Mouse (Mus musculus) heart, adult 18-20 months (tissue): ENCODE measurements at regions not wholly inside any gene's neighbourhood (a gene's known extent, or its start where the extent isn't known, plus 50 kb on each side); places are given as distances from the start of the nearest gene placed in this dataset.

ENCODE experiments used
- DNase-seq, 2 experiments: peaks; one replicate each; pipeline ENCODE4 v3.0.0; 2021 to 2022; ENCODE audit warnings: mixed read lengths in 1 of 2

- DNase-seq, result no peak
Observed at GRCm38 (mm10) chr5:69877100-69877499, 285.0 kb upstream of the Gnpda2 start.

- no peak for DNase-seq
Observed at GRCm38 (mm10) chr5:69863027-69863426, 270.9 kb upstream of the Gnpda2 start.

DNA sequence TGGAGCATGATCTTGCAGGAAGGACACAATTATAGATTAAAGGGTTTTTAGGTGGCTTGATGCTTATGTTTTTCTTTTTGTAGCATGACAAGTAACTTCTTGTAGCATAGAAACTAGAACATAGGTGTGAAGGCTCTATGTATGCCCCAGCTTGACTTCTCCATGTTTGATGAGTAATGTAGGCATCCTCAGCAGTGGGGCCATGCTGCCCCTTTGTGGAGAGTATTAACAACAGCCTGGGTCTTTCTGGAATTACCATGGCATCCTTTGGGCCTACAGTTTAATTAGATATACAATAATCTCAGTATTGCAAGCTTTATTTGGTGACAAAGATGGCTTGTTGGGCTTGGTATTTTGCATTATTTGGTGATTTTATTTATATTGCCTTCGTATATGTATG is 252.7 kb upstream of the Gnpda2 start:
- no peak for DNase-seq

DNA sequence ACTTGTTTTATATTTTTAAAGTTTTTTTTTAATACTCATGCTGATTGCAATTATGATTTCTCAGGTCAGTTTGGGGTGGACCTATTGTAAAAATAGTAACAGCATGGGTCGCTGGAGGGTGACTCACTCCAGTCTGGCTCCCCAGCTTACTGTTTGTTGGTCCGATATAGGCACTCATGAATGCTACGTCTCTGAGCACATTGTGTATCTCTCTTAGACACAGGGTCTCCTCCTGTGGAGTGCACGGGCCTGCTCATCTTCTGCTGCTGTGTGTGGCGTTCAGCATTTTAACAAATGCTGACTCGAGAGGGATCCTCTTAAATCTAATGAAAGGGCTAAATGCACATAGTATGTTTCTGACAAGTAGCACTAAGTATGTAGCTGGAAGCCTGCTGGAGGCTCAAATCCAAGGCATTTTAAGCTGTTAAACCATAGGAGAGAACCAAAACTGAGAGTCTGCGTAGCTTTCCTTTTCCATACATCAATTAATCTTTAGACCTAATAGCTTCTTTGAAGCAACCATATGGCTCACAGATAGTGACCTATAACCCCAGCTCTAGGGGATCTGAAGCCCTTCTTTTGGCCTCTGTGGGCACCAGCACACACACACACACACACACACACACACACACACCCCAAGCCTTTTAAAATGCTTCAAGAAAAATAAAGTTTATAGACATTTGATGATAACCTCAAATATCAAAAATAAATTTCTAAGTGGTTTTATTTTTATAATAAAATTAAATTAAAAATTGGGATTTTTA is 246.0 kb upstream of the Gnpda2 start:
- DNase-seq, result no peak

- DNase-seq, result no peak
Observed at GRCm38 (mm10) chr5:69836356-69836755, 244.2 kb upstream of the Gnpda2 start.

GRCm38 (mm10) chr5:69835162-69835561 is 243.0 kb upstream of the Gnpda2 start:
- no peak for DNase-seq

GRCm38 (mm10) chr5:69817778-69818177 is 225.6 kb upstream of the Gnpda2 start:
- DNase-seq, result no peak

- DNase-seq, result no peak
Observed at GRCm38 (mm10) chr5:69817035-69817434, 224.9 kb upstream of the Gnpda2 start.

GRCm38 (mm10) chr5:69815356-69815755 is 223.2 kb upstream of the Gnpda2 start:
- DNase-seq, result no peak

GRCm38 (mm10) chr5:69802612-69803011 is 210.5 kb upstream of the Gnpda2 start:
- peak in 1 of 2 experiments; percentile 3 for DNase-seq

DNA sequence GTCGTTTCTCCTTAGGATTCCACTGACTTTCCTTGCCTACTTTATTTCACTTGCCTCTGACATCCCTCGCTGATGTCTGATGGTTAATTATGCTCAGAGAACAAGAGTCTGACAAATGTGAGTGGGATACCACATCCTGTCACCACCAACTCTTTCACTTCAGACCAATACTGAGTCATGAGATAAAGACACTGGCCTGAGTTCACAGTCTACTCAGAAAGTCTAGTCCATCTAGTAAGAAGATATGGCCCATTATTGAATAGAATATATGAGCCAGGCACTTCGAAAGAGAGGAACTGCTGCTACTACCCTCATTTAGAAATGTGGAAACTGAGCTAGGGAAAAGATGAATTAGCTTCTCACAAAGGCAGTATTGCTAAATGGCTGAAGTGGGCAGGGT is 210.0 kb upstream of the Gnpda2 start:
- no peak for DNase-seq

- no peak for DNase-seq
Observed at GRCm38 (mm10) chr5:69795316-69795715, 203.2 kb upstream of the Gnpda2 start.

GRCm38 (mm10) chr5:69794641-69795040 is 202.5 kb upstream of the Gnpda2 start:
- no peak for DNase-seq

DNA sequence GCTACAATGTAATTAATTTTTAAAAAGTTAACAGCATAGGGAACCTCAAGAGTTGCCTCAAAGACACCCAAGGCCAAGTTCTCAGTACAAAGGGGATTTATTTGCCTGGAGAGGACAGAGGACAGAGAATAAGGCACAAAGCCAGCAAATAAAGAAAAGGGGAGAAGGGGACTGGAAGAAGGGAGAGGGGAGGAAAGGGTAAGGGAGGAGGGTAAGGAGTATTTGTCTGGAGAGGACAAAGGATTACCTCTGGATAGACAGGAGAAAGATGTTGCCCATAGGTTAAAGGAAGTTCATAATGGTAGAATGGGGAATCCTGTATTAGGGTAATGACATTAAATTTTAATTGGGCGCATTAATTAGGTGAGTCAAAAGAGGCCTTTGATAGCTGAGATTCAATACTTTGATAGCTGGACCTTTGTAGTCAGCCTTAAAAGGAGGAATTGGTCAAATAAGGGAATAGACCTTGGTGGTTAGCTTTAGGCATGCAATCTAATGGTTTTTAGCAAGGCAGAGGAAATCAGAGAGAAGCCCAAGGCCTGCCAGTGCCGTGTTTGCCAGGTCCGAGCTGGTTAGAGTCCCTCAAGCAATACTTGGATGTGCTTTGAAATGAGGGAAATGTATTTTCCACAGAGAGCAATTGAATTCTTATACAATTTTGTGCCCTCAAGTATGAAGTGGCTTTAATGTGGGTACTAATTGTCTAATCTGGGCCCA is 164.8 kb upstream of the Gnpda2 start:
- DNase-seq, result no peak

DNA sequence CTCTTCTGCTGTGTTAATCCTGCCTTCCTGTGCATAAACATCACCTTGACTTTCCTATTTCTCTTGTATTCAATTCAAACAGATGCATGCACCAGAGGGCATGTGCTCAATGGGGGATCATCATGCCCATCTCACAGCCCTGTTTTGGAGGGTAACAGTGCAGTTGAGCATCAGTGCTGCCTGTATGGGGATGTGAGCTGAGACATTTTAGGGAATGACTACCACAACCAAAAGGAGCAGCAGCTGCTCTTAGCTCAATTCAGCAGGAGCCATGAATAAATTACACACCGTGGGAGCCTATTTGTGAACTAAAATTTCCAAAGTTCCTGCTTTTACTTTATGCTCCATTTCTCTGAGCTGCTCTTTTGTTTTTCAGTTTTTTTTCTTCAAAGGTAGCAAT is 164.2 kb upstream of the Gnpda2 start:
- DNase-seq, result no peak

GRCm38 (mm10) chr5:69740511-69740910 is 148.4 kb upstream of the Gnpda2 start:
- DNase-seq, result no peak

DNA sequence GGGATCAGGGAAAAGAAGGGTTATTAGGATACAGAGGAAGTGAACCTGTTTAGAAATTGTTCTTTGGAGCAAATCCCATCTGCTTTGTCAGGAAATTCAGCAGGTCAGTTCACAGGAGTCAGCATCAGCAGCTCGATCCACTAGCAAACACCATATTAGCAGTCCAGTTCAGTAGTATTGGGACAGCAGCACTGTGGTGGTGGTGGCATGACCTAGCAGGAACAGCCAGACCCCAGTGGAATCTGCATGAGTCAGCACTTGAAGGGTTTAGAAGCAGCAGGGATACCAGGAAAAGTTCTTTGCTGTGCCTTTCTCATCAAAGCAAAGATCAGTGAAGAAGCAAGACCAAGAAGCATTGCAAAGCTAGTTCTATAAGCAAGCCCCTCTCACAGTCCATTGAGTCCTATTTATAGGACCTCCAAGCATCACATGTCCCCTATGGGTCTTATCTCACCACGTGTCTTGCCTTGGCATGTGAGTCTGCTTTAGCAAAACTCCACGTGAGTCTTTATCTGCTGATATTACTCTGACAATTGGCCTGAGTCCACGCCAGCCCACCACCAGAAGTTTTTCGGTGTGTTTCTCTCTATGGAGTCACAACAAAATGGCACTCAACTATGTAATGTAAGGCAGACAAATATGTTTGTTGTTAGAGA is 129.3 kb upstream of the Gnpda2 start:
- no peak for DNase-seq

DNA sequence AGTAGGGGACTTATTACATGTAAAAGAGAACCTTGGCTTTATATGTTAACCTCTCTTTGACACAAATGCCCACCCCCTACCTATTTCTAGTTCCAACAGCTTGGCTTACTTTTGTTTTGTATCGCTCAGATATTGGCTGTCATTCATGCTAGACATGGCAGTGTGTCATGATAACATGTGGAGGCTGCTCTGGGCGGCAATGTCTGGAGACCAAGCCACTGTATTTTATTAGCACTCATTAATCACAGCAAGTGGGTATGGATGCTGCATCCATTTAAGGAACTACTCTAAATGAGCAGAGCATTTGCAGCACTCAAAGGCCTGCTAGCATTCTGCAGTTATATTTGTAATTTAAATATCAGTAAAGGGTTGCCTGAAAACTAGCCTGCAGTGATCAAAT is 123.9 kb upstream of the Gnpda2 start:
- DNase-seq, result no peak

GRCm38 (mm10) chr5:69707099-69707498 is 115.0 kb upstream of the Gnpda2 start:
- no peak for DNase-seq

DNA sequence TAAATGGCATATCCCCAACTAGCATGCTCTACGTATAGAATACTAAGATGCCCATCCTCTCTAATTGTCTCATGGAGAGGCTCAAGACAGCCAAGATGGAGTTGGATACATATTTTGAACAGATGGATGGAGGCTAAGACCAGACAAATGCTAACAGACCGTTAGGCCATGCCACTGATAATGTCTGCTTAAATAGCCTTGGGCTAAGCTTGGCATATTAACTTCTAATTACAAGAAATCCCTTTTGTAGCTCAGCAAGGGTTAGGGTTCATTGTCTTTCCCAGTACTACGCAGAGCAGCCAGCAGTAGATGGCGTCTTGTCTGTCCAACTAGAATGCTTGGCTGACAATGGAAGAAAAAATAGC is 113.0 kb upstream of the Gnpda2 start:
- no peak for DNase-seq

DNA sequence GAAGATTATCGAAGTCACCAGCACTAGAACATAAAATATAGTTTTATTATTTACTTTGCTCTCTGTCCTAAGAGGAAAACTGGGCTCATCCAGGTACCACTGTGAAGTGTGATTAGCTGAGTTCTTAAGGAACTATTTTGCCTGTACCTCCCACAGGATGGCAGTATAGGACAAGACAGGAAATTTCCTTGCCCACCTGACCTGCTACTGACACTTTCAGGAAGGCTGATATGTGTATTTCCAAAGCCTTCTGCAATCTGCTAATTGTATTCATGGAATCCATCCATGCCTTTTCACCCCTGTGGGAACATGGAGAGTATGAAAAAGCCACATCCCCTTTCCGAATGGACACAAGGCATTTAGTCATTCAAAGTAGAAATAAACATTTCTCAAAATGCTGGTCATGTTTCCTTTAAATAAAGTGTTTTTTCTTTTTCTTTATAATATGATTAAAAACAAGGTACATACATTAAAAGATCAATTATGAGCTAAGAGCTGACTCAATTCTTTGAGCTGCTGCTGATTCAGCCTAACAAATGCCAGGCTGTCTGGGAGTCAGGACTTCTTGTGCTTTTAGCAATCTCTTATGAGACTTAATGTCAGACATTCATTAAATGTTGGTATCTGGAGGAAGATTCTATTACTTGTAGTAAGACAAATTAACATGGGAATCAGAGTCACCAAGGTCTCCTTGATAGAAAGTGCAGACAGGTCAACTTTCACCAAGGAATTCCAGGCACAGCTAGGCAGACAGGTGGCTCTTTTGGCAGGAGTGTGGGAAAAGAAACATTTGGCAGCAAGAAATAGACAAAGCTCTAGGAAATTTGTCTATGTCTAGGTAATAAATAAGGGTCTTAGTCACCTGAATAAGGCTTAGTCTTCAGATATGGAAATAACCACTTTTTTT is 112.4 kb upstream of the Gnpda2 start:
- no peak for DNase-seq

GRCm38 (mm10) chr5:69678770-69679169 is 86.6 kb upstream of the Gnpda2 start:
- no peak for DNase-seq
